Mouse (Mus musculus) cerebellum, adult 2 months (tissue): ENCODE measurements around the gene Prlh. TPM values are rescaled to one million over a fixed set of nuclear protein-coding genes. Genes with fewer than 3 reads are reported as not detected.

ENCODE experiments used
- DNase-seq, 2 experiments: peaks; one replicate each; pipeline ENCODE4 v3.0.0; 2021
- H3K27ac ChIP-seq: fragments of 200-500 bp; 2 replicates; pipeline ENCODE4 v1.5.1; 2012; ENCODE audit warnings: low read length, control low read depth, inconsistent platforms; ENCODE audit not compliant: insufficient read depth
- H3K27me3 ChIP-seq: fragments of 200-500 bp; 2 replicates; pipeline ENCODE4 v1.6.1; 2012; ENCODE audit warnings: inconsistent platforms, mild to moderate bottlenecking, low read length, moderate library complexity; ENCODE audit not compliant: control insufficient read depth, insufficient read depth
- H3K4me1 ChIP-seq: fragments of 200-500 bp; 2 replicates; pipeline ENCODE4 v1.6.1; 2011; ENCODE audit warnings: low read length; ENCODE audit not compliant: control insufficient read depth, insufficient read depth
- H3K4me3 ChIP-seq: fragments of 200-500 bp; replicated peaks from 2 replicates; pipeline ENCODE3; 2011; ENCODE audit warnings: mild to moderate bottlenecking, low read depth, low read length, control low read depth; ENCODE audit not compliant: insufficient read depth
- CTCF ChIP-seq: fragments of 200-500 bp; IDR thresholded peaks from 2 replicates; pipeline ENCODE4 v1.5.1; 2011; ENCODE audit warnings: low read depth, mild to moderate bottlenecking, control low read depth, low read length, moderate library complexity, borderline replicate concordance; ENCODE audit not compliant: insufficient read depth
- POLR2A ChIP-seq: fragments of 200-500 bp; IDR thresholded peaks from 2 replicates; pipeline ENCODE4 v1.6.1; 2011; ENCODE audit warnings: low read length, control low read depth, borderline replicate concordance; ENCODE audit not compliant: insufficient read depth
- WGBS: fragments of 180-500 bp; shearing (Covaris S2); methylation state at CpG from one replicate; pipeline ENCODE4 v1.1.7; 2018; 5-methylcytosine and 5-hydroxymethylcytosine counted together
- polyA plus RNA-seq: library from polyadenylated mRNA; depleted of rRNA; stranded (reverse); fragments of >200 nt; gene quantifications from 2 replicates; pipeline ENCODE4 v1.2.3, GENCODE M21; 2012

The Prlh gene
- polyA plus RNA-seq, 1 experiment: 1.1 TPM

DNA sequence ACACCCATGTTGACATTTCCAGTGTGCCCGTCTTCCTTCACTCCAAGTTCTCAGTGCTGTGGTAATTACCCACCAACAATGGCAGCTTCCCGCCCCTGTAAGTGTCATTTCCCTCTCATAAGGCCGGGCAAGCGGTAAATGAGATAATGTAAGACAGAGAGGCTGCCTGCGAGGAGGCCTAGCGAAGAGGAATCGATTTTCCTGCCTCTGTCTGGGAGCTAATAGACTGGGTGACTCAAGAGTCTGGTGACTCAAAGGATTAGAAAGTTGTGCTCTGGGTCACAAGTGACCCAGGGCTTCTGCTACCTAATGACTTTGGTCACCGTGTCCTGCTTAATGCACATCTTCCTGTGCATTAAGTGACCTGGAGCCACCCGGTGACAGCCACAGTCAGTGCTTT lies 15.9 kb upstream of the Prlh start:
- Histone ChIP-seq H3K27ac (no peak overlapping the region), H3K4me1 (peaks cover 5% of the 10 kb centered on the region; the same call in 1 of the 2 replicates), H3K4me3 (no peak overlapping the region), H3K27me3 (no peaks in the 10 kb centered on the region)
- no peak for TF ChIP-seq CTCF
- no peak for TF ChIP-seq POLR2A
- 91% methylated on average over 9 of the region's 9 CpGs for WGBS
- no peak for DNase-seq

DNA sequence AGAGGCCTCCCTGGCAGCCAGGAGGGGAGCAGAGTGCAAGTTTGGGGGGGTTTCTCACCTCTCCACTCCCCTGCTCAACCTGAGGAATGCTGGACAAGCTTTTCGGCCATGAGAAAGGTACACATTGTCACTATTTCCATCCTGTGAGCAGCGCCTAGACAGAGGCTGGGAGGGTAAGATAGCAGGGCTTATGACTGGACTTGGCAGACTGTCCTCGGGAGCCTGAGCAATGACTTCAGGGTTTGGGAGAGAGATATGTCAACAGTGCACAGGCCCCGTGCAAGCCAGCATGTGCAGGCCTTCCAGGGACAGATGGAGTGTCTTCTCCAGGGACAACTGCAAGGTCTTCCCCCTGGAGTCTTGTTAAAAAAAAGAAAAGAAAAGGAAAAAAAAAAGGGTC lies 12.9 kb upstream of the Prlh start:
- Histone ChIP-seq H3K4me1 (no peaks in the 10 kb centered on the region), H3K4me3 (no peak overlapping the region), H3K27me3 (no peaks in the 10 kb centered on the region; the same call in 1 of the 2 replicates), H3K27ac (no peak overlapping the region)
- TF ChIP-seq CTCF (no peak), POLR2A (no peak)
- DNase-seq: no peak
- WGBS: 81% methylated on average over 4 of the region's 4 CpGs

DNA sequence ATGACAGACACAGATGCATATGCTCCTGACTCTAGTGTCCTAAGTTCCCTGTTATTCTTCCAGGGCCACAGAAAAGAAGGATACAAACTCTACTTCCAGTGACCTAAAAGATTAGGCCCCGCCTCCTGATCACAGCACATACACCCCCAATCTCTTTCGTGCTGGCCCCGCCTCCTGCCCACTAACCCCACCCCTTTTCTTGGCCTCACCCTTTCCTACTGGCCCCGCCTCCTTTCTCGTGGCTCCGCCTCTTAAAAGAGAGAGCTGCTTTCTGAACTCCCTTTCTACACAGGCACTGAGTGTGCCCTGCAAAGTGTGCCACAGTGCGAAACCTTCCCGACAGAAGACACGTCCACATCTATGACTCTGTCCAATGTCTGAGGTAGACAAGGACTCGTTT lies 7.7 kb upstream of the Prlh start:
- no peak for DNase-seq
- H3K27me3 ChIP-seq: peaks cover 2% of the 10 kb centered on the region; the same call in 1 of the 2 replicates
- 50% methylated on average over 10 of the region's 10 CpGs for WGBS
- TF ChIP-seq POLR2A (no peak), CTCF (no peak)
- H3K4me1 ChIP-seq: no peaks in the 10 kb centered on the region
- H3K4me3 ChIP-seq: no peak overlapping the region
- H3K27ac ChIP-seq: no peak overlapping the region

DNA sequence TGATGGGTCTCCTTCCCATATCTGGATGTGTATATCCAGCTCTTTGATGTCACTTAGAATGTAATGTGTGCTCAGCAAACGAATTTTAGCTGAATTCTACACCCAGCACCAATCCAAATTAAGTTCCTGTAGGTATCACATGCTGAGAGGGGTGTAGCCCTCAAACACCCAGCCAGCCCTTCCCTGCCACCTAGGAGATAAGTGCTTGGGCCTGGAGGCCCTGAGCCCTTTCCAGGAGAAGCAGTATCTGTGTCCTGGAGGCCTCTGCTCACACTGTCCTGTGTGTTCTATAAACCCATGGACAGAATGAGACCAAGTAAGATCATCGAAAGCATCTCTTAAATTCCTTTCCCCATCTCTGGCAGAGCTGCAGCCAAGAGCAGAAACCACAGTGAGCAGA lies 5.7 kb upstream of the Prlh start:
- H3K4me3 ChIP-seq: no peak overlapping the region
- DNase-seq: no peak
- peaks cover 2% of the 10 kb centered on the region; the same call in 1 of the 2 replicates for H3K27me3 ChIP-seq
- TF ChIP-seq CTCF (no peak), POLR2A (no peak)
- H3K4me1 ChIP-seq: no peaks in the 10 kb centered on the region
- 87% methylated on average over 2 of the region's 2 CpGs for WGBS
- no peak overlapping the region for H3K27ac ChIP-seq

DNA sequence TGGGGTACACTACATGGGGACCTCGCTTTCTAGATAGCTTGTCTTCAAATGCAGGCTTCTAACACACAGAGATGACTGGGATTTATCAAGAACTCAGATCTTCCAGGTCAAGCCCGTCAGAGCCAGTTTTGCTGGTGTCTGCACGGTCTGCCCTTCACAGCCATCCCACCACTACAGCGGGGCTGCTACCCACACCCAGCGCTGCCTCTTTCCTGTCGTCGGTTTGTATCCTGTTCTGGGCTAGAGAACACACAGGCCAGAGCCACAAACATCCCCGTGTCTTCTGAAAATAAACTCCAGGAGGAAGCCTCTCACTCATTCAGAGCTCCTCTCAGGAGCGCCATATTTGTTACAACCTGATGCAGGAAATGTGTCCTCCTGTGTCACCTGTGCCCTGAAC lies 3.6 kb upstream of the Prlh start:
- no peak for DNase-seq
- Histone ChIP-seq H3K4me3 (no peak overlapping the region), H3K27ac (no peak overlapping the region), H3K27me3 (peaks cover 2% of the 10 kb centered on the region; the same call in 1 of the 2 replicates), H3K4me1 (no peaks in the 10 kb centered on the region)
- TF ChIP-seq CTCF (no peak), POLR2A (no peak)
- WGBS: 82% methylated on average over 9 of the region's 9 CpGs

DNA sequence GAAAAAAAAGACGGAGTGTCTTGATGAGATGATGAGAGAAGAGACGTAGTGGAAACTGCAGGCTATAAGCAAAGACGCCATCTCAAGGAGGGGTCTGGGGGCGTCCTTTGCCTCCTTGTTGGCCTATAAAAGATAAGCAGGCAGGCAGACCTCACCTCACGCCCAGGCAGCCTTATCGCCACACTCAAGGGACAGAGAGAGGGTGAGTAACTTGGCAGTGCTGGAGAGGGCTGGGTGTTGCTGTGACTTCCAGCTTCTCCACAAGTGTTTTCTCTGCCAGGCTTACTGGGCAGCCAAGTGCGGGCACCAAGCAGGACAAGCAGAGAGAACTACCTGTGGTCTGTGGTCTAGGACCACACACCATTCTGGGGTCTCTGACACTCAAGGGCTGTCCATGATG lies 1.2 kb upstream of the Prlh start:
- no peak for DNase-seq
- Histone ChIP-seq H3K27ac (no peak overlapping the region), H3K27me3 (no peaks in the 10 kb centered on the region), H3K4me3 (no peak overlapping the region), H3K4me1 (no peaks in the 10 kb centered on the region)
- WGBS: 78% methylated on average over 7 of the region's 7 CpGs
- TF ChIP-seq POLR2A: no peak
- no peak for TF ChIP-seq CTCF

DNA sequence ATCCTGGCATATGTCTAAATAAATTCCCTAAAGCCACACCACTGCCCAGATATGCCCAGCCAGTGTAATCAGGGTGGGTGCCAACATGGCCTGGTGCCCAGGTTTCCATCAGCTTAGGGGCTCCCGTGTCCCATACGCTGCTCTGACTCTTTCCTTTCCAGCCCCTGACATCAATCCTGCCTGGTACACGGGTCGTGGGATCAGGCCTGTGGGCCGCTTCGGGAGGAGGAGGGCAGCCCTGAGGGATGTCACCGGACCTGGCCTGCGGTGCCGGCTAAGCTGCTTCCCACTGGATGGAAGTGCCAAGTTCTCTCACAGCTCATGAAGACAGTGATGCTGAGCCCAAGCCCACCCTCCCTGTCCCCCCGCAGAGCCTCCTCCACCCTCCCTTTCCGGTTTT lies 780 bp downstream of the Prlh start:
- Histone ChIP-seq H3K4me3 (no peak overlapping the region), H3K27ac (no peak overlapping the region), H3K27me3 (no peaks in the 10 kb centered on the region), H3K4me1 (no peaks in the 10 kb centered on the region)
- 7% methylated on average over 11 of the region's 11 CpGs for WGBS
- DNase-seq: no peak
- TF ChIP-seq CTCF (no peak), POLR2A (no peak)

DNA sequence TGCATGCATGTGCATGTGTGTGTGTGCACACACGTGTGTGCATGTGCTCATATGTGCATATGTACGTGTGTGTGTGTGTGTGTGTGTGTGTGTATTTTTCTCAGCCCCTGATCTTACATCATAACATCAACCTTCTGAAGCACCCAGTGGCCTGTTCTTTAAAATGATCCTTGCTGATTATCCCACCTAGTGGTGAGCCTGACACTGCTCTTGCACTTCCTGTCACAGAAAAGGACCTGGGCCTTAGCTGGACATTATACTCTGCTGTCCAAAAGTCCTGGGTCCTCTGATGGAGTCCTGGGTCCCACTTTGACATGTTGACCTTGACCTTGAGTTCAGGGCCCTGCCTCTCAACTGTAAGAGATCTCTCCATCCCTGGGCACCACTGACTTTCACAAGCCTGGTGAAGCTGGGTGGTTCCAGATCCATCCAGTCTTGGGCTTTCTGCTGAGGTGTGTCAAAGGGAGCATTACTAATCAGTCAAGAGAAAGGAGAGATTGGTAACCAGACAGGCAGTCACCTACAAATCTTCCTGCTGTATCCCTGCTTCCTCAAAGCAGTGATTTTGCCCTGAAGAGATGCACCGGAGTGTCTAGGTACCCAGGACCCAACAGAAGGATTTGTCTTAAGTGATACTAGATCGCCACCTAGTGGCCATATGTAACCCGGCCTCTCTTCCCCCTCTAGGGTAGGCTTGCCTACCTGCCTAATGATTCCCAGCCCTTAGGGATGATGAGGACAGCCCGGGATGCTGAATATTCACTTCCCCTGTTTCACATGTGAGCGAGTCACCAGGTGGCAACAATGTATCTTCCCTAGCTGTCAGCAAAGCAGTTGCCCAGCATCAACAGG lies 3.6 kb downstream of the Prlh start:
- no peak overlapping the region for H3K4me3 ChIP-seq
- no peak overlapping the region for H3K27ac ChIP-seq
- 35% methylated on average over 7 of the region's 7 CpGs for WGBS
- no peaks in the 10 kb centered on the region for H3K27me3 ChIP-seq
- peak; percentile 81 for TF ChIP-seq CTCF
- TF ChIP-seq POLR2A: no peak
- no peaks in the 10 kb centered on the region for H3K4me1 ChIP-seq
- peak; percentile 47 to 61 for DNase-seq
